Mouse (Mus musculus) Patski (cell line): Measurements from ENCODE around the gene Kdm5b. TPM values are rescaled to one million over a fixed set of nuclear protein-coding genes. Genes with fewer than 3 reads are reported as not detected.
"Not testable (repeated sequence)": the region's sequence is repeated elsewhere in the genome, so short reads cannot be mapped to it uniquely, and the experiment has no call there.

Experiments used
- ATAC-seq: fragments of 100-300 bp; one replicate; pipeline ENCODE4 v1.8.0; 2021
- CTCF ChIA-PET: fragments of 350-600 bp; sonication (Branson Sonifier 250); formaldehyde crosslinking; loops from one replicate; lab custom pipeline; 2022; ENCODE audit warnings: inconsistent platforms; lab: Charles Lee
- POLR2A ChIA-PET: fragments of 350-600 bp; sonication (Branson Sonifier 250); formaldehyde crosslinking; loops from one replicate; lab custom pipeline; 2022; ENCODE audit warnings: antibody characterized with exemption, inconsistent platforms; lab: Charles Lee
- DNase-seq: peaks from one replicate; pipeline ENCODE4 v3.0.0-alpha.2; 2011; ENCODE audit warnings: low read depth, low spot score
- H3K27me3 ChIP-seq: fragments of 371-371 bp; one replicate; pipeline ENCODE4 v1.5.1; 2021
- CTCF ChIP-seq: fragments of 100-300 bp; IDR thresholded peaks from one replicate; pipeline ENCODE4 v1.5.1; 2021
- in situ Hi-C: fragments of 300-500 bp; cut with MboI; formaldehyde crosslinking; loops from 3 replicates; pipeline ENCODE4 v1.11.1; 2018; ENCODE audit warnings: low pct_unique_long_range_greater_than_20kb, mixed read lengths
- polyA plus RNA-seq: library from polyadenylated mRNA; unstranded; gene quantifications from one replicate; pipeline ENCODE4 v1.2.3, GENCODE M21; 2021

The Kdm5b gene
- polyA plus RNA-seq, 1 experiment from 2014 or later = 34.3 TPM

DNA sequence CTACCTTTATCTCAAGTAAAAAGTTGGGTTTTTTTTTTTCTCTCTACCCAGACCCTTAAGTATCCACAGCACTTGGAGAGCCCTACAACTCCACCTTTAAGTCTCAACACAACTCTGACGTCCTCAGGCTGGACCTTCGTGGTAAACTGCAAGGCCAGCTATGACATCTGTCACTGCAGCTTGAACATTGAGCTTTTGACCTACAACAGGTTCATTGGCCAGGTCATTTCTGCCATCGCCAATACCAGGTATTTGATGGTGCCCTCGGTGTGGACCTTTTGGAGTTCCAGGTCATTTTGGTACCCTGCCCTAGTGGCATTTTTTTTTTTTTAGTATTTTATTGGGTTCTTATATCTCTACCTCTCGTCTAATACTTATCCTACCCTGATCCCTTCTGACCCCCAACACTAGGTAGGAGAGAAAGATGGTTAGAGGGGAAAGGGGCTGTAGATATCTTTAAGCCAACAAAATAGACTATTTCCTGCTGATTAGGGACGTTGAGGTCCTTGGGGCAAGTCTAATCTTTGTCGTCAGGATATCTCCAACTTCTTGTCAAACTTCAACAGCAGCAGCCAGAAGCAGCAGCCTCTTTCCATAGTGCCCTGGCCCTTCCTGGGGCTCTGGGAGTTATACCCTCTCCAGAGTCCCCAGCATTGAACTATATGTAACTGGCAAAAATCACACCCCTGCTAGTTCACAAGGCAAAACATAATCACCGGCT lies 39.8 kb upstream of the Kdm5b start:
- POLR2A ChIA-PET = interaction anchor here (0.6 kb wide), 1 partner anchor 757 kb away, joined by 5 read pairs; no protein-coding TSS in a partner anchor
- CTCF ChIA-PET = no interaction called here
- ATAC-seq = no peak
- TF ChIP-seq CTCF = no peak
- H3K27me3 ChIP-seq = no peaks in the 10 kb centered on the region
- no peak for DNase-seq
- in situ Hi-C loops = loop anchor here (5.0 kb wide), 1 partner anchor 92 kb away; no protein-coding TSS in a partner anchor

DNA sequence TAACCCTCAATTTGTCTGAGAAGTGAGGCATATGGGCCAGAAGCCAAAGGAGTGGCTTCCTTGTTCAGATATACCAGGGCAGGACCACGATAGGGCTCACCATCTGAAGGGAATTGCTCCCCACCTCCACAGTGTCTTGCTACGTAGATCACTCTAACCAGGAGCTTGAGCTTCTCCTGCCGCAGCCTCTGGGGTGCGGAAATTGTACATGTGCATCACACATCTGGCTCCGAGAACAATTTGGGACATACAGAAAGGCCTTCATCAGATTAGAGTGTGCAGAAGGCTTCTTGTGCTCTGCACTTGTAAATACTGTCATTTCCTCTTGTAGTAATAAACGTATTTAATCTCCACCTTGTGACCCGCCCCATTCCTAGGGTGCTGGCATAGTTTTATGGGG lies 38.8 kb upstream of the Kdm5b start:
- no peak for DNase-seq
- in situ Hi-C loops = loop anchor here (5.0 kb wide), 1 partner anchor 91 kb away; no protein-coding TSS in a partner anchor
- ChIA-PET CTCF (no interaction called here), POLR2A (interaction anchor here (1.1 kb wide), 1 partner anchor 24 kb away, joined by 3 read pairs; no protein-coding TSS in a partner anchor)
- ATAC-seq = no peak
- H3K27me3 ChIP-seq = no peaks in the 10 kb centered on the region
- TF ChIP-seq CTCF = no peak

DNA sequence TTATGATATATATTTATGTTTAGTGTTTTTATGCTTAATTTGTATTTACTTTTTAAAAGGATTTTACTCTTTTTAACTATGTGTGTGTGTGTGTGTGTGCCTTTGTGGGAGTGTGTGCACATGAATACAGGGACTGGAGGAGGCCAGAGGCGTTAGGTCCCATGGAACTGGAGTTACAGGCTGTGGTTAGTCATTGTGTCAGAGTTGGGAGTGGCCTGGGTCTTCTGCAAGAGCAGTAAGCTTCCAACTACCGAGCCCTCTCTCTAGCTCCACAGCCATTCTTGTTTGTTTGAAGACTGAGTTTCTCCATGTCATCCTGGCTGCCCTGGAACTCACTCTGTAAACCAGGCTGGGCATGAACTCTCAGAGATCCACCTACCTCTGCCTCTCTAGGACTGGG lies 37.6 kb upstream of the Kdm5b start:
- H3K27me3 ChIP-seq = no peaks in the 10 kb centered on the region
- ChIA-PET CTCF (no interaction called here), POLR2A (interaction anchor here (0.7 kb wide), 1 partner anchor 230 kb away, joined by 3 read pairs; no protein-coding TSS in a partner anchor)
- ATAC-seq (no peak), DNase-seq (no peak)
- in situ Hi-C loops = loop anchor here (5.0 kb wide), 1 partner anchor 90 kb away; no protein-coding TSS in a partner anchor
- TF ChIP-seq CTCF = no peak

DNA sequence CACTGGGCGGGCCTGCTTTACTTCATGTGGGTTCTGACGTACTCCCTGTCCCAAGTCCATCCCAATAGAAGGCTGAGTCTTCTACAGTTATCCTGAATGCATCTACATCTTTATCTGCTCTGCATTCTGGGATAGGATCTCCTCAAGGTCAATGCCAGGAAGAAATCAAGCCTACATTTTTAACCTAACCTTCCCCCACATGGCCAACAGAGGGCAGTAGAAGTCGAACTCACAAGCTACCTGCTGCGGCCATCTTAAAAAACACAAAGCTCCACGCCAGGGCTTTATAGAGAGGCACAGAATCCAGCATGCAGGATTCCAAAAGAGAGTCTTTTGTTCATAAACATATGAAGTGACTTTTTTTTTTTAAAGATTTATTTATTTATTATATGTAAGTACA lies 35.5 kb upstream of the Kdm5b start:
- POLR2A ChIA-PET = no interaction called here
- in situ Hi-C loops = loop anchor here (5.0 kb wide), 1 partner anchor 88 kb away; no protein-coding TSS in a partner anchor
- CTCF ChIA-PET = no interaction called here
- DNase-seq (no peak), ATAC-seq (no peak)
- peak; percentile 41 for TF ChIP-seq CTCF
- no peaks in the 10 kb centered on the region for H3K27me3 ChIP-seq

DNA sequence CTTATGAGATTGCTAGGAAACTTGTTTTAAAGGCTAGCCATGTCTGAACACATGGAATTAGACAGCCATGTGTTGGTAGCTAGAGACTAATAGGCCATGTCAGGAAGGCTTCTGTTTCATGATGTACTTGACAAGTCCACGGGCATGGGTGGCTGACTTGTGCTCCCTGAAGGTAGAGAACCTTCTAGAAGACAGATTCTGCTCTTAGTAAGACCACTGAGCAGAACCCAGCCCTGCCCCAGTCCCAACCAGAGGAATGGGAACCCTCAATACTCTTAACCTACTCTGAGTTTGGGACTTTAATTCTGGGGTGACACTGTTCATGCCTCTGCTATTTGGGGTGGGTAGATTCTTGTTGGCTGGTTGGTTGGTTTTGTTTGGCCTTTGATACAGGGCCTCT lies 35.0 kb upstream of the Kdm5b start:
- in situ Hi-C loops = no loop called here
- no peak for TF ChIP-seq CTCF
- H3K27me3 ChIP-seq = no peaks in the 10 kb centered on the region
- ChIA-PET POLR2A (no interaction called here), CTCF (no interaction called here)
- ATAC-seq (no peak), DNase-seq (no peak)

DNA sequence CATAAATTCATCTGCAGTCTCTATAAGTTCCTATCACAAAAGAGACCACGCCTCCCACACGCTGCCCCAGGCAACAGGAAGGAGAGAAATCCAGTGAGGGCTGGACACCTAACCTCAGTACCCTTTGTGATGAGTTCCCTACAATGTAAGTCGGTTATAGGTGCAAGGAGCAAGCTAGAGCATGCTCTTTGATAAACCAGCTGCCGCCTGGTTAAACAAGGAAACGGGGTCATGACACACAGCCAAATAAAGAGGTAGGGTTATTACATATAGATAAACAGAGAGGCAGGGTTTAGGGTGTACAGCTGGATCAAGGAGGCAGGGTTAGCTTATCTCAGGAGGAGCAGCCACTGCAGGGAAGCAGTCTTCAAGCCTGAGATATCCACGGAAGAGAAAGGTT lies 33.2 kb upstream of the Kdm5b start:
- ChIA-PET CTCF (no interaction called here), POLR2A (interaction anchor here (1.4 kb wide), 1 partner anchor 18 kb away, joined by 3 read pairs; no protein-coding TSS in a partner anchor)
- TF ChIP-seq CTCF = no peak
- ATAC-seq (no peak), DNase-seq (no peak)
- in situ Hi-C loops = no loop called here
- no peaks in the 10 kb centered on the region for H3K27me3 ChIP-seq

DNA sequence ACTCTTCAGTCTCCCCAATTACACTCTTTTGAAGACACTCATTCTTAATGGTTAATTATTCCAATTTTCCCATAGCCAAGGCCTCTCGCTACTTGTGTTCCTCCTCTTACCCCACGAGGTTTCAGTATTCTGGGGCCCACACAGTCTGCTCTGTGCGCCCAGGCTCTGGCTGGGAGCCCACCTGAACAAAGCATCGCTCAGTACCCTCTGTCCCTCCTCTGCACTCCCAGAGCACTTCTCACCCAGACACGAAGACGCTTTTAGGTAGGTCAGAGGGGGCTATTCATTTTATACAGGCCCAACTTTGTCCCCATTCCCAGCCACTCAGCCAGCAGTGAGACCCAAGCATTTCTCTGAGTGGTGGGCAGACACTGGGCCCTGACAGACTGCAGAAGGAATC lies 29.4 kb upstream of the Kdm5b start:
- in situ Hi-C loops = no loop called here
- ATAC-seq (no peak), DNase-seq (no peak)
- CTCF ChIA-PET = no interaction called here
- H3K27me3 ChIP-seq = no peaks in the 10 kb centered on the region
- POLR2A ChIA-PET = no interaction called here
- TF ChIP-seq CTCF = no peak

DNA sequence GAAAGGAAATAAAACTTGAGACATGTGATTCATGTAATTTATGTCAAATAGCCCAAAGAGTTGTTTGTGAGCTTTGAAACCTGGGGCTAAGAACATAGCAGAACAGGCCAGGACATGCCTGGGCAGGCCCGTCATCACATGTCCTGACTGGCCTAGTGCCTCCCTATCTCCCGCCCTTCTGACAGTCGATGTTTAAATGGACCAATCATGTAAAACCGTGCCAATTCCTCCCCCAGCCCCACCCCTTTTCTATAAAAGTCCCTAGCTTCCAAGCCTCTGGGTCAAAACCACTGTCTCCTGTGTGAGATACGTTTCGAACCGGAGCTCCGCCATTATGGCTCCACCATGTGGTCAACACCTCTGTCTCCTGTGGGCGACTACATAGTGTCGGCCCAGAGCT lies 26.3 kb upstream of the Kdm5b start:
- CTCF ChIA-PET, in situ Hi-C loops, DNase-seq: not testable (repeated sequence)

DNA sequence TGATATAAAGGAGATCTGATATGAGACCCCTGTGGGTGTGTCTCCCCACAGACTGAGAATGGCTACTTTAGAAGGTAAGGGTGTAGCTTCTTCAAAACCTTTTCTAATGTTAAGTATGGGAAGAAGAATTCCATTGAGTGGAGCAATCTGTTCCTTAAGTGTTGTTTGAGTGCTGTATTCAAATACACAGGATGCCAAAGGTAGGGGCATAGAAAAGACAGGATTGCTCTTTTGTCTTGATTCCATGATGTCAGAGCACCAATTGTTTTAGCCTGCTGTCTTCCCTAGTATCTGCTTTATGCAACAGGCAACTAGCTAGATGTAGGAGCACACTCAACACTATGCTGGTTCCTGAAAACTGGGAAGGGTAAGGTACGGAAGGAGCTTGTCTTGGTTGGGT lies 24.9 kb upstream of the Kdm5b start:
- DNase-seq (no peak), ATAC-seq (no peak)
- in situ Hi-C loops = no loop called here
- CTCF ChIA-PET = no interaction called here
- POLR2A ChIA-PET = no interaction called here
- no peaks in the 10 kb centered on the region for H3K27me3 ChIP-seq
- TF ChIP-seq CTCF = no peak

More for the DNA sequence above, 26.3 kb upstream of the Kdm5b start:
- H3K27me3 ChIP-seq, ATAC-seq, POLR2A ChIA-PET: not testable (repeated sequence)

DNA sequence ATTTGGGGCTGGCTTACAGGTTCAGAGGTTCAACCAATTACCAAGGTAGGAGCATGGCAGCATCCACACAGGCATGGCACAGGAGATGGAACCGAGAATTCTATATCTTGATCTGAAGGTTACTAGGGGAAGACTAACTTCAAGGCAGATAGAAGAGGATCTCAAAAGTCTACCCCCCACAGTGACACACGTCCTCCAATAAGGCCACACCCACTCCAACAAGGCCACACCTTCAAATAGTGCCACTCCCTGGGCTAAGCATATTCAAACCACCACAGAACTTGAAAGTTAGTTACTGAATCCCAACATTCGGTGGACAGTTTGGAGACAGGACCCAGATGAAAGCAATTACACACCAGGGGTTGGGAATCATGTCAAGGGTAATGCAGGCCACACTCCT lies 24.5 kb upstream of the Kdm5b start:
- ChIA-PET POLR2A (no interaction called here), CTCF (no interaction called here)
- no peak for TF ChIP-seq CTCF
- ATAC-seq (no peak), DNase-seq (no peak)
- in situ Hi-C loops = no loop called here
- H3K27me3 ChIP-seq = no peaks in the 10 kb centered on the region

DNA sequence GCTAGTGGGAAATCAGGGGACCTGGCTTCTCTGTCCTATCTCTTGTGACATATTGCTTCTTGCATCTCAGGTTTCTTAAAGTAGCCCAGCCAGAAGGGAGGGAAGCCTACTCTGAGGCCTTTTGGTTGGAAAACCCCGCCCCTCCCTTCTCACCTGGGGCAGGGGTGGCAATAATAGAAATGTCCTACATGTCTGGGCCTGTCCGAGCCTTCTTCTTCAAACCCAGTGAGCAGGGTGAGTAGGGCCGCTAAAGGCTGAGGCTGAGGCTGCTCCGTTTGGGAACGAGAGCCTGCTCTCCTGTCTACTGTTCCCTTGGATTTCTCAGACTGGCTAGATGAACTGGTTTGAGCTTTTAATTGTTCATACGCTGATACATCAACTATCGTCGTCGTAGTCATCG lies 19.4 kb upstream of the Kdm5b start:
- POLR2A ChIA-PET = no interaction called here
- no peaks in the 10 kb centered on the region for H3K27me3 ChIP-seq
- ATAC-seq (no peak), DNase-seq (no peak)
- in situ Hi-C loops = no loop called here
- TF ChIP-seq CTCF = no peak
- CTCF ChIA-PET = no interaction called here
